Mouse (Mus musculus) lung, postnatal 10 days (tissue): ENCODE data around the gene Cyp2c37.
"Not testable (repeated sequence)": the region's sequence is repeated elsewhere in the genome, so short reads cannot be mapped to it uniquely, and the experiment has no call there.

Experiments used
- DNase-seq: peaks from one replicate; pipeline ENCODE4 v3.0.0; 2021

The Cyp2c37 gene

GRCm38 (mm10) chr19:39992140-39992539 lies at the start of gene Cyp2c37:
Cyp2c37 (plus strand) TSS chr19:39992424.
- not testable (repeated sequence) for DNase-seq

DNA sequence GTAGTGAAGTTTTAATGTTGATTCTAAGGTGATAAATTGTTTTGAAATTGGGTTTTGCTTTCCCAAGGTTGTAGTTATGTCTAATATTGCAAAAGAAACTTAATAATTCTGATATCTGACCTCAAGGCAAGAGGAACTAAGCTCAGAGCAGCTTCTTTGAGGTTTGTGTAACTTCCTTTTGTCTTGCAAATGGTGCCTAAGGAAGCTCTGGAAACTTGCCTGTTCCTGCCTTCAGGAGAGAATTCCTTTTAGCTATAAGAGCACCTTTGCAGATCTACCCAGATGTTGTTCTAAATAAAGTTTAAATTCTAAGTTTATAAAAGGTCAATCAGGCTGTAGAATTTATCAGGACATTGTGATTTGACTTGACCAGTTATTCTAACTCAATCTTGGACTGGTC lies 31.4 kb upstream of the Cyp2c37 start:
- DNase-seq: not testable (repeated sequence)

- DNase-seq: not testable (repeated sequence)
Observed at GRCm38 (mm10) chr19:39971096-39971495, 21.1 kb upstream of the Cyp2c37 start.

DNA sequence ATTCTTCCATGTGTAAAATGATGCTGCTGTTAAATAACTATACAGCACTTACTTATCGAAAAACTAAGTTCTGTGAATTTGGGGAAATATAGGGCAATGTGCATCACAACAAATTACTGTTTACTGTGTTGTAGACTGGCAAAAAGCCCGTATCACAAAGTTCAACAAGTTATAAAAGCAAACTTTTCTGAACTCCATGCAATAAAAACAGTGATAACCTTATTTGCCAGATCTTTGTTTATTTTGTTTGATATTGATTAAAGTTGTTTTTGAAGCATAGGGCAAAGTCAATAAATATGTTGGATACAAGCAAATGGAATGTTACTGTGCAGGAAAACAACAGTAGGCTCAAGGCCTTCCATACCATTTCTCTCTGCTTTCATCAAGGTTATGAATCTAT lies 2.8 kb upstream of the Cyp2c37 start:
- DNase-seq: no peak
